Mouse (Mus musculus): ENCODE measurements around the gene Ets2.

DNA sequence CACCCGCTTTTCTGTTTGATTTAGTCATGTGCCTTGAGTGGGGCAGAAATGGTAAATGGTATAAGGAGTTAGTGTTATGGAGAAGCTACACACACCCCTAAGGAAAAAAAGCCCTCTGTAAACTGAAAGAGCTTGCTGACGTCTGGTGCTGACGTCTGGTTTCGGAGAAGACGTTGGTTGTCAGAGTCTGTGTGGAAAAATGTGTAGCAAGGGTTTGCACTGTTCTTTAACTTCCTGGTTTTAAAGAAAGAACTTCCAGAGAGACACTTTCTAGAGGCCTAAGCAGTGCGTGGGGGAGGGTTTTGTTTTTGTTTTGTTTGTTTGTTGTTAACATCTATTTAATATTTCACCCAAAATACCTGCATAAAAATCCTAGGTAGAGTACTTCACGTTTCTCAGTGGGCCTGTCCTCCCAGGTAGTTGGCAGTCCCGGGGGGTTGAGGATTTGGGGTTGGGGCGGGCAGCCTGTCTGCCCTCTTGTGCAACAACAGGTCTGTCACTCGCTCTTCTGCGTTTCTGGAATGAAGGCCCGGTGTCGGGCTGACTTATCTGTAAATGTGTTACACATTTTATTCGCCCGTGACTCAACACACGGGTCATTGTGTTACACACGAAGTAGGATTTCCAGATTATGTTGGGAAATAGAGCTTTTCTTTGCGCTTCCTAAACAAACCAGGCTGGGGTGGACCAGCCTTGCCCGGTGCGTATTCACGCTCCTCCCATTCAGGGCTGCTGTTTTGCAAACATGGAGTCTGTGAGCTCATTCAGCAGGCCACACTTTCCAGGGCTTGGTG, 6.5 kb downstream of the Ets2 start:
- TF ChIP-seq CTCF (IDR thresholded peaks at IDR 0.05; ENCODE audit: extremely low read depth, insufficient read depth, low read length) (no peak), POLR2A (IDR thresholded peaks at IDR 0.05; ENCODE audit: extremely low read depth, insufficient read depth, low read length) (no peak)
